Mouse (Mus musculus) neutrophil, adult 5-6 weeks (primary cell): Measurements from ENCODE around the gene Lig3. TPM values are rescaled to one million over a fixed set of nuclear protein-coding genes. Genes with fewer than 3 reads are reported as not detected.

Experiments used
- ATAC-seq: fragments of 151-379, 151-347 bp; 2 replicates; pipeline ENCODE4 v1.8.0; 2017; ENCODE audit warnings: mild to moderate bottlenecking, moderate TSS enrichment; ENCODE audit not compliant: insufficient number of reproducible peaks, poor library complexity, low FRiP score, severe bottlenecking; ENCODE audit errors: extremely low read depth
- total RNA-seq: library from RNA; stranded (forward); fragments of 200-1000 nt; gene quantifications from 2 replicates; pipeline ENCODE4 v1.2.3, GENCODE M21; 2017

Gene Lig3
- 21.4 and 34.8 TPM in 2 replicates for total RNA-seq

DNA sequence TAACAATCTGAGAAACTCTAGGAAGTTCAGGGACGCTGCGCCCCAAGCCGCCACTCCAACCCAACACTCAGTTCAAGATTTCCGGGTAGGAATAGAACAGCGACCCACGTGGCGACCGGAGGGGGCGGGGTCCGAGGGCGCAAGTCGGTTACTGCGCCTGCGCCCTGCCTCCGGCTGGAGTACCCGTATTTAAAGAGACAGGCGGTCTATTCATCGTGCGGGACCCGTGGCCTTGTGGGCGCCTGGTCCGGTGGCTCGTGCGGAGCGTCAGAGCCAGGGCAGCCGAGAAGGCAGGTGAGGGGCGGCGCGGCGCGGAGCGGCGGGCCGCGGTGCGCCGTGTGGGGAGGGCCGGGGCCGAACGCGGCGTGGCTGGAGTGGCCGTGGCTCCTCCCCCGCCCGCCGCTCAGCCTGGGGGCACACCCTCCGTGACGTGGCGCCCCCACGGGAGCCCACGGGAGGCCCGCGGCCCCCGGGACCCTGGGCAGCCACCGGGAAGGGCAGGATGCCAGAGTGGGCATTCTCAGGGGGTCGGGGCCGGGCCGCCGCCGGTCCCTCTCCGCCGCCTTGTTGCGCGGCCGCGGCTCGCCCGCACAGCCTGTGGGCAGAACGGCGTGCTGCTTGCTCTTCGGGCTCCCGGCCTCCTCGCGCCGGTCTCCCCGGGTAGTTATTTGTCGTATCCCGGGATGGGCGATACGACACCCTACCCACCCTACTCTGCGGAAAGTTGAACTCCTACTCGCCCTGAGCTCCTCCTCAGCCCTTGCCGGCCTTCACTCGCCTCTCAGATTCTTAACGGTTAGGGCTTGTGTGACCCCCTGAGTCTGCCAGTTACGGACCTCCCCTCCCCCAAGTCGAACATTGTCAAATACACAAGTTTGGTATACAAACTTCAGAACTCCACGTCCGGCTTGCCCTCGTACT lies at the start of gene Lig3:
Gene Lig3 (plus strand): TSS at position 126 of the 921 bp plus-strand sequence.
- peak; percentile 89 for ATAC-seq

DNA sequence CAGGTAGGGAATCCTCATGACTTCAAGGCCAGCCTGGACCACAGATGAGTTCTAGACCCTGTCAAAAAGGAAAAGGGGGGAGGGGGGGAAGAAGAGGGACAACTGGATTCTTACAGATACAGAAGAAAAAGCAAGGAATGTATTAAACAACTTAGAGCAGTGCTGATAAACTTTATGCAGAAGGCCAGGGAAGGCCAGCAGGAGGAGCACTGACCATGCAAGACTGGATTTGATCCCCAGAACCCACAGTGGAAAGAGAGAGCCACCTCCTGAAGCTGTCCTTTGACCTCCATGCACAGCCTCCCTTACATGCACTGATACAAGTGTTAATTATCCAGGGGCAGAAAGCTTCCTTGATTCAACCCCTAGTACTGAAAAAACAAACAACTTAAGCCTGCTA lies 46.7 kb upstream of the Lig3 start:
- no peak for ATAC-seq

DNA sequence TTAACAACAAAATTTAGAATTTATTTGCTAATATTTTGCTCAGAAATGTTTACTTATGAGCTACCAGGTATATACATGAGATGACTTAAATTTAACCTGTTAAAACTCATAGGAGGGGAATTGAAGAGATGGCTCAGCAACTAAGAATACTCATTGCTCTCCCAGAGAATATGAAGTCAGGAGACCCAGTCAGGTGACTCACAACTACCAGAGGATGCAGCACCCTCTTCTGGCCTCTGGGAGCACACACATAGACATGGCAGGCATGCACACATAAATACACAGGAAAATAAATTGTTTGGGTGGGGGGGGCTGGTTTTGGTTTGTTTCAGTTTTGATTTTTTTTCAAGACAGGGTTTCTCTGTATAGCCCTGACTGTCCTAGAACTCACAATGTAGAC lies 41.9 kb upstream of the Lig3 start:
- ATAC-seq: no peak

DNA sequence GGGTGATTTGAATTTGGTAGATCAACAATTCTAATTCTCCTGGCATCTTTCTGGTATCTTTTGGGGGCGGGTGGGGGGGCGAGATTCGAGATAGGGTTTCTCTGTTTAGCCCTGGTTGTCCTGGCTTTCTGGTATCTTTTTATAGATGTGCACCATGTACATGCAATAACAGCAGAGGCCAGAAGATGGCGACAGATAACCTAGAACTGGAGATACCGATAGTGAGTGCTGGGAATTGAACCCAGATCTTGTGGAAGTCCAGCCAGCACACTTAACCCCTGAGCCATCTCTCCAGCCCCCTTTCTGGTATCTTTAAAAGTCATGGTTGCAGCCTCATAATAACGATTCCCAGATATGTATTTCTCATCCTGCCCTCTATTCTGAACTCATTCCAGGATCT lies 34.8 kb upstream of the Lig3 start:
- ATAC-seq: peak; percentile 69; the same call in 1 of the 2 replicates

DNA sequence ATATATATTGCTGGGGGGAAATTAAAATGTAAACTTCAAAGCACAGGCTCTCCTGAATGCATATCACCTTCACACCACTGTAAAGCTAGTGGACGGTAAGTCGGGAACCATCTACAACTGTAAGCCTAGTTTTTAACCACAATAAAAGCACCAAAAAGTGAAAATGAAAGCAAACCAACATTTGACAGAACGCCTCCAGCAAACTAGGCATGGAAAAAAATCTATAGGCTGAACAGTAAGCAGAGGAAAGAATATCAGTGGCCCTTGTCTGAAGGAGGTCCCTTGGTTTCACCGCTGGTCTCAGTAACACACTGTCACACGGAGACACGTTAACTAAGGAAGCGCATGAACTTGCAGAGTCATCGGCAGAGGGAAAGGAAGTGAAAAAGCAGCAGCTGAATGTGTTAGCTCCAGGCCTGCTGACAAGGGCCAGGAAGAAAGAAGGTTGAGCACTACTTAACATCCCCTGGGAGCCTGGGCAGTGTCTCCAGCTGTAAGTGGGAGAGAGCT lies 34.0 kb upstream of the Lig3 start:
- ATAC-seq: peak; percentile 56

DNA sequence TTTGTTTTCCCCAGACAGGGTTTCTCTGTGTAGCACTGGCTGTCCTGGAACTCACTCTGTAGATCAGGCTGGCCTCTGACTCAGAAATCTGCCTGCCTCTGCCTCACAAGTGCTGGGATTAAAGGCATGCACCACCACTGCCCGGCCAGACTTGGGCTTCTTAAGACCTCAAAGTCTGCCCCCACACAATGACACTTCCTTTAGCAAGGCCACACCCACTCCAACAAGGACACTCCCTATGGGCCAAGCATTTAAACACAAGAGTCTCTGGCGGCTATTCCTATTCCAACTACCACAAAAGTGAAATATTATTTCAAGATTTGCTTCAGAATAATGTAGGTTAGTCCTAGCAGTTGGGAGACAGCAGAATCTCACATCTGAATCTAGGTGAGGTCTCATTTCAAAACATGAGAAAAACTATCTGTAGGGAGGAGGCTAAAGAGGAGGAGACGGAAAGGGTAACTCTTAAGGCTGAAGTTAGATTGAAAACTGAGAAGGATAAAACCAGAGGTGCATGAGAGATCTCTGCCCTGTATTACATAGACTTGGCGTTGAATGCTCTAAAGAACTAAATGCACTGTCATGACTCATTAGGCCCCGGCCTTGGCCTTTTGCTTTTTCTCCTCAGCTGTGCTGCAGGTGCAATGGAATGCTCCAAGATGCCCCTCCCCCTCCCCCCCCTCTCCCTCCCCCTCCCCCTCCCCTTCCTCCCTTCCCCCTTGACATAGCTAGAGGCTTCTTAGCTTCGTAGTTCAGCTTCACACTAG lies 28.4 kb upstream of the Lig3 start:
- no peak for ATAC-seq

DNA sequence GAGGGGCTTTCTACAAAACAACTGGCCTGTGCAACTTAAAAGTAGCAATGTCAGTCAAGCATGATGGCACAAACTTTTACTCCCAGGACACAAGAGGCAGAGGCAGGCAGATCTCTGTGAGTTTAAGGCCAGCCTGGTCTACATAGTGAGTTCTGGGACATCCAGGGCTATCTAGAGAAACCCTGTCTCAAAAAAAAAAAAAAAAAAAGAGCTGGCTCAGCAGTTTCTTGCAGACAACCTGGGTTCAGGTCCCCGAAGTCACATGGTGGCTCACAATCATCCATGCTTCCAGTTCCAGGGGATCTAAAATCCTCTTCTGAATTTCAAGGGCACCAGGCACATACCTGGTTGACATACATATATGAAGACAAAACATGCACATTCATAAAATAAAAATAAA lies 25.0 kb upstream of the Lig3 start:
- no peak for ATAC-seq

DNA sequence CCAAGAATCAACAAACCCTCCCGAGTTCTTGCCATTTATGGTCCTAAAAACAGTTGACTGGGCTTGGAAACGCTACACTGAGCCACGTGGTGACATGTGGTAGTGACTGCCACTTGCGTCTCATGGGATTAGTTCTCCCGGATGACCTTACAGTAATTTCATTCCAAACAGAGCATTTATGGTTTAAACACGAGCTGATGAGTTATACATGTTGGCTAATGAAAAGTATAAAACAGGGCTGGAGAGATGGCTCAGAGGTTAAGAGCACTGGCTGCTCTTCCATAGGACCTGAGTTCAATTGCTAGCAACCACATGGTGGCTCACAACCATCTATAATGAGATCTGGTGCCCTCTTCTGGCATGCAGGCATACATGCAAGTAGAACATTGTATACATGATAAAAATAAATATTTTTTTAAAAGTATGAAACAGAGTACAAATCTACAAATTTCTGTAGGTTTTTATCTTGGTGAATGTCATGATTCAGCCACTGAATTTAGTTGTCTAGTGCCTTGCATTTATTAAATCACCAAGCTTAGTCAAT lies 18.6 kb upstream of the Lig3 start:
- no peak for ATAC-seq

DNA sequence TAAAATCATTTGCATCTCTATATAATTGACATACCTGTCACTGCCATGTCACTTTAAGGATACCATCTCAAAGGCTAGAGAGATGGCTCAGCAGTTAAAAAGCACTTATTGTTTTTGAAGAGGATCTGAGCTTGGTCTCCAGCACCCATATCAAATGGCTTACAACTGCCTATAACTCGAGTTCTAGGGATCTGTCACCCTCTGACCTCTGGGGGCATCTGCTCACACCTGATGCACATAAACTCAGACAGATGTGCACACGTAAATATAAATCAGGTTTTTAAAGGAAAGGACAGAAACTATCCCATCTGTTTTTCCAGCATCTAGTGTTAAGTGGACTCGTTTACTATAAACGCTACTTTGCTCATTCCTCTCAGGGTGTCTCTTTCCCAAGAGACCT lies 17.6 kb upstream of the Lig3 start:
- no peak for ATAC-seq

DNA sequence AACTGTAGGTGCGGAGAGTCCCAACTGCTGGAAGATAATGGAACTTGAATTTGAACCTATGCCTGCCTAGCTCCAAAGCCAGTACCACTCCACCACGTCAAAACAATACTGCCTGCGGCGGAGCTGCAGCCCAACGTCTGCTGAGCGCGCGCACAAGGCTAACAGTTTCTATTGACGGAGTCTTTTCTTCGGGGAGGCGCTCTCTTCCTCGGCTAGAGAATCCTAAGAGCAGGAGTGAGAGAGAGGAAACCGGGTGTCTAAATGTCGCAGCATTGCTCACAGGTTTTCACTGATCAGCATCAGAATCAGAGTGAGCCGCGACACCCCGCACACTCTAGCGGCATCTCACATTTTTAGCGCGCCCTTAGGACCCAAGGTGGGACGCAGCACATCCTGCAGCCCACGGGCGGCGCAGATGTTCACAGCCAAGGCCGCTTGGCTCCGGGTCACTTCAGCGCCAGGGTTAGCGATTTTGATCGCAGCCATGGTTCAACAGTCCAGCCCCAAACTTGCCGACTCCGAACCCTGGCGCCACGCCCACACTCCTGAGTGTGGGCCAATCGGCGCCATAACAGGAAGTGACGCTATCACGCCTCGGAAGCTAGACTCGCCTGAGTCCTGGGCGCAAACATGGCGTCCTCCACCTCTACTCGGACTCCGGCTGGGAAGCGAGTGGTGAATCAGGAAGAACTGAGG lies 17.0 kb upstream of the Lig3 start, which contains the start of the genes Cct6b and Zfp830:
Gene Cct6b (minus strand): TSS at position 580 of the 696 bp plus-strand sequence.
Gene Zfp830 (plus strand): TSS at position 604 of the 696 bp plus-strand sequence.
- peak; percentile 100 for ATAC-seq

DNA sequence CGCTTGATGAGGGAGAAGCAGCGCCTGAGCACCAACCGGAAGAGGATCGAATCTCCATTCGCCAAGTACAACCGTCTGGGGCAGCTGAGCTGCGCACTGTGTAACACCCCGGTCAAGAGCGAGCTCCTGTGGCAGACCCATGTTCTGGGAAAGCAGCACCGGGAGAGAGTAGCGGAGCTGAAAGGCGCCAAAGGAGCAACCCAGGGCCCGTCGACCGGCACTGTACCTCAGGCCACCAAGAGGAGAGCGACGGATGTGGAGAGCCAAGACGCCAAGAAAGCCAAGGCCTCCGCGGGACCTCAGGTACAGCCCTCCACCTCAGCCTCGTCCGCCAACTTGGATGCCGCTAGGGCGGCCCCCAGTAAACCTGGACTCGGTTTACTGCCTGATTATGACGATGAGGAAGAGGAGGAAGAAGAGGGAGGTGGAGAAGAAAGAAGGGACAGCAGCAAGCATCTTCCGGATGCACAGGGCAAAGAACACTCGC lies 16.4 kb upstream of the Lig3 start:
- no peak for ATAC-seq

DNA sequence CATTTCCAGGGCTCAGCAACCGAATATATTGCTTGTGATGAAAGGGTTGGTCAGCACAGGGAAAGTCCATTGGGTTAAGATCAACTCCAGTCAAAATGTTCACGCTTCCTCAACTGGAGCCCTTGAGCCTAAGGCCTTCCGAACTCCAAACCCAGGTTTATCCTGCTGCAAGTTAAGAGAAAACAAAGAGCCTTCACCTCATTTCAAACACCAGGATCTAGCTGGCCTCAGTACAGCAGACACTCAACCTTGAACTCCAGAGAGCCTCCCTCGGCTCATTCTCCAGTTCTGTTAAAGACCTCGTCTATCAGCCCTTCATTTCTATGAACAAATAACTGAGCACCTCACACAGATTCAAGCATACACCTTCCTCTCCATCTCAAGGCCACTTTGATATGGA lies 774 bp upstream of the Lig3 start:
- ATAC-seq: no peak

DNA sequence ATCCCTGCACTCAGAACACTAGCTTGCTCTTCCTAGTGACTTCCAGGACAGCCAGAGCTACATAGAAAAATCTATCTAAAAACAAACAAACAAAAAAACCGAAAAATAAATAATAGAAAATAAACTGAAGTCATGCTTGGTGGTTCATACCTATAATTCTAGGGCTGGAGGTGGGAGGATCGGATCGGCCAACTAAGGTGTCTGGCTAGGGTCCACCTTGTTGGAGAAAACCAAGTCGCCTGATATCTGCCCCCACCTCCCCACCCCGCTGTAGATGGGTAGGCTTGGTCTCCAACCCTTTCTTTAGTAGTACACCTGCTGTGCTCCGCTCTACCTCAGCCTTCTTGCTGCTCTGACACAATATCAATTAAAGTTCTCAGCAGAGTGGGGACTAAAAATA lies 1.3 kb downstream of the Lig3 start:
- no peak for ATAC-seq

DNA sequence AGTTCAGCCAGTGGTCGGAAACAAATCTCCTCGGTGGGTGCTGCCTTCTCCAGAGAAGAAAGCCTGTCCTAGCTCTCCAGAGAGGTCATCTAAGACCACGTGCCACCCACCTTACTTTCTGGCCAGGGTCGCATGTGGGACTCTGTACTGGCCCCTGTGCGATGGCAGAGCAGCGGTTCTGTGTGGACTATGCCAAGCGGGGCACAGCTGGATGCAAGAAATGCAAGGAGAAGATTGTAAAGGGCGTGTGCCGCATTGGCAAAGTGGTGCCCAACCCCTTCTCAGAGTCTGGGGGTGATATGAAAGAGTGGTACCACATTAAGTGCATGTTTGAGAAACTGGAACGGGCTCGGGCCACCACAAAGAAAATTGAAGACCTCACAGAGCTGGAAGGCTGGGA lies 2.5 kb downstream of the Lig3 start:
- ATAC-seq: no peak

DNA sequence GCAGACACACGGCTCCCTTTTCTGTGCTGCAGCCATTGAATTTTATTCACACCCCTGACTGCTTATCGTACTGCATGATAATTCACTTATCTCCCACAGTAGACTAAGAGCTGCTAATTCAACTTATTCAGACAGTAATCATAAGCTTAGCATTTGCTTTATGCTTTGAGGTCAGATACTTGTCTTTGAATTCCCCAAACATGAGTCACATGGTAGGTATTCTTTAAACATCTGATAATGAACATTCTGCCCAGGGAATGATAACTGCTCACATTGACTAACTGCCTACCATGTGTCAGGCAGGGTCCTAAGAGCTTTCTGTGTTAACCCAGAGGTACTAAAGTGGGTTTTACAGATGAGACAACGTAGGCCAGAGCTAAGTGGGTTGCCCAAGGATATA lies 25.7 kb downstream of the Lig3 start:
- no peak for ATAC-seq

DNA sequence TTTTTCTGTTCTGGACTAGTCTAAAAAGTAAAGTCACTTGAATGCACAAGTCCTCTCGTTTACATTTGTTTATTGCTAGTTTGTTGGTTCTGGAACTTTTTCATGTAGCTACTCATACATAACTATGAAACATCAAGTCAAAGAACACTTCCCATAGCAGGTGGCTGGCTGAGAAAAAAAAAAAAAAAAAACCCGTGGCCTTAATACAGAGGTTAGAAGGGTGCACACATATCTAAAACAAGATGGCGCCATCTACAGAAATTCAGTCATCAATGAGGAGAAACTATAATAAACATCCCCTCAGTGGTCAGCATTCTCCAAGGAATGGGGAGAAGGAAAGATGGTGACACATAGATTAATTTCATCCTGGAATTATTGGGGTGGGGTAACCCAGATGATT lies 26.5 kb downstream of the Lig3 start:
- ATAC-seq: no peak

DNA sequence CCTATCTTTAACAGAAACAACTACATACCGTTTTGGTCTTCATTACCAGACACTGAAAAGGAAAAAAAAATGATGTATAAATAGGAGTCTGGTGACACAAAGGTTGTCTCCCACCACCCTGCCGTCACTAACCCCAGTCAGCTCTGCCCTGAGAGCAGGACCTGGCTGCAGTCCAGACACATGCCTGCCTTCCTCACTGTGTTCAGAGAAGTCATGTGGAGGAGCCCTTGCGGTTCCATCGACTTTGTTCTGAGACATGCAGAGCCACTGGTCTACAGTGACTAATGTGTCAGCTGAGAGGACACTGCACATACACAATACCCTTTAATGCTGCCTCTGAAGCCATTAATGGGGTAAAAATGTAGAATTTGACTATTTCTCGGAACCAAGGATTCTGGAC lies 27.6 kb downstream of the Lig3 start:
- no peak for ATAC-seq

DNA sequence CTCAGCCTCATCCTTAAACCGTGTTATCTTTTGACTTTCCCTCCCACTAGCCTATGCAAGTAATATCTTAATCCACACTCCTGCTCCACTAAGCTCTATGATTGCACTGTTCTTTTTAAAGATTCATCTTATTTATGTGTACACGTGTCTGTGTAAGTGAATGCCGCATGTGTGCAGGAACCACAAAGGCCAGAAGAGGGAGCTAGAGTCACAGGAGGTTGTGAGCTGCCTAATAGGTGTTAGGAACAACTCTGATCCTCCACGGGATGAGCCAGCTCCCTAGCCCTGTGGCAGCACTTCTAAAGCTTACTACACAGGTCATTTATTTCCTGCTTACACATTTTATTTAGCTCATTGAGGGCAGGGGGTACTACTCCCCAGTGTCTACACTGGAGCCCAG lies 38.4 kb downstream of the Lig3 start:
- ATAC-seq: peak; percentile 59; the same call in 1 of the 2 replicates
